Mouse (Mus musculus): ENCODE measurements at regions not wholly inside any gene's neighbourhood (a gene's known extent, or its start where the extent isn't known, plus 50 kb on each side); places are given as distances from the start of the nearest gene placed in this dataset.

- no peak for DNase-seq (ENCODE audit: low spot score)
These were observed 119.8 kb upstream of the Pex5l start for GRCm38 (mm10) chr3:33262797-33263196.

GRCm38 (mm10) chr3:33219271-33220065, 76.4 kb upstream of the Pex5l start:
- peak; percentile 59 for DNase-seq (ENCODE audit: low spot score)

GRCm38 (mm10) chr3:33218291-33218690, 75.2 kb upstream of the Pex5l start:
- DNase-seq (ENCODE audit: low spot score), result no peak

GRCm38 (mm10) chr3:33217360-33218034, 74.5 kb upstream of the Pex5l start:
- peak; percentile 6 for DNase-seq (ENCODE audit: low spot score)

- no peak for DNase-seq (ENCODE audit: low spot score)
These were observed 68.3 kb upstream of the Pex5l start for GRCm38 (mm10) chr3:33211224-33211817.
